Mouse (Mus musculus) liver, adult (tissue): ENCODE data around the gene Tmem80.

Experiments
- GATA4 ChIP-seq: IDR thresholded peaks from 2 replicates; pipeline ENCODE4 v1.6.1; 2014; ENCODE audit warnings: mild to moderate bottlenecking, low read length; ENCODE audit not compliant: insufficient replicate concordance

The Tmem80 gene

GRCm38 (mm10) chr7:141327469-141328372 lies at the start of gene Tmem80, which contains the start of gene Deaf1:
Gene Tmem80 (plus strand): TSS chr7:141327739.
Gene Deaf1 (minus strand): TSS chr7:141327690.
- peak; percentile 24; the same call in 1 of the 2 replicates for TF ChIP-seq GATA4

- TF ChIP-seq GATA4: no peak
Observed at GRCm38 (mm10) chr7:141278766-141279590, 48.6 kb upstream of the Tmem80 start, which contains the start of gene Sct. Gene Sct (minus strand): TSS chr7:141279133.

- no peak for TF ChIP-seq GATA4
Observed at GRCm38 (mm10) chr7:141281442-141281841, 46.1 kb upstream of the Tmem80 start.

DNA sequence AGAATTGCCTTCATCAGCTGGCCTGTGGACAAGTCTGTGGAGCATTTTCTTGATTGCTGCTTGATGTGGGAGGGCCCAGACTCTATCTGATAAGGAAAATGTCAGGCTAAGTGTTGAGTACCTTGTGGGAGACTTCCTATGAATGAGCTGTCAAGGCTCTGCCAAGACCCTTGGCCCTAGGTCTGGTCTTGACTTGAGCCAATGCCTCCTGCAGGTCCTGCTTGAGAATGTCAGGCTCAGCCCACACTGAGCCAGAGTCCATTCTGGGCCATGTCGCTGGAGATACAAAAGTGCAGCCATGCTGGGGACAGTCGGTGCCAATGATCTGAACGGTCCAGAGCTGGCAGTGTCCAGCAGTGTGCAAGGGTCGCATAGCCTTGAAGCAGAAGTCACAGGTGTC lies 44.8 kb upstream of the Tmem80 start:
- no peak for TF ChIP-seq GATA4

GRCm38 (mm10) chr7:141288042-141288441 lies 39.5 kb upstream of the Tmem80 start:
- TF ChIP-seq GATA4: no peak

DNA sequence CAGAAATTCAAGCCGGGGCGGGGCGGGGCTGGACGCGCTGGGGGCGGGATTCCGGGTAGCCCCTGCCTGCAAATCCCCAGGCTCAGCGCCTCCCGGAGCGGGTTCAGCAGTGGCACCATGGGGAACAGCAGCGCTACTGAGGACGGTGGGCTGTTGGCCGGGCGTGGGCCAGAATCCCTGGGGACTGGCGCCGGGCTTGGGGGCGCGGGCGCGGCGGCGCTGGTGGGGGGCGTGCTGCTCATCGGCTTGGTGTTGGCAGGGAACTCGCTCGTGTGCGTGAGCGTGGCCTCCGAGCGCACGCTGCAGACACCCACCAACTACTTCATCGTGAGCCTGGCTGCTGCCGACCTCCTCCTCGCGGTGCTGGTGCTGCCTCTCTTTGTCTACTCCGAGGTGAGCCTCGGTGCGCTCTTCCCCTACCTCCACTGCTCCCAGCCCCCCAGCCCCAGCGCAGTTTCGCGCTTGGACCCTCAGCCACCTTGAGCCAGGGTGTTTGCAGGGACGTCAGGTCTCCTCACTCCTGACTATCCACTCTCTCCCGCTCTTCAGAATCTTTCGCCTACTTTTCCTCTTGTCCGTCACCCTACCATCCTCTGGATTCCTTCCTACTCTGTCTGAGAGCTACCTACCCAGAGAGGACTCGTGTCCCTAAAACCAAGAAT lies 35.5 kb upstream of the Tmem80 start, which contains the start of gene Drd4:
Gene Drd4 (plus strand): TSS at position 86 of the 662 bp plus-strand sequence.
- TF ChIP-seq GATA4: no peak

GRCm38 (mm10) chr7:141292583-141293388 lies 34.8 kb upstream of the Tmem80 start:
- no peak for TF ChIP-seq GATA4

GRCm38 (mm10) chr7:141293852-141294471 lies 33.6 kb upstream of the Tmem80 start:
- no peak for TF ChIP-seq GATA4

- TF ChIP-seq GATA4: no peak
Observed at GRCm38 (mm10) chr7:141294479-141294878, 33.1 kb upstream of the Tmem80 start.

DNA sequence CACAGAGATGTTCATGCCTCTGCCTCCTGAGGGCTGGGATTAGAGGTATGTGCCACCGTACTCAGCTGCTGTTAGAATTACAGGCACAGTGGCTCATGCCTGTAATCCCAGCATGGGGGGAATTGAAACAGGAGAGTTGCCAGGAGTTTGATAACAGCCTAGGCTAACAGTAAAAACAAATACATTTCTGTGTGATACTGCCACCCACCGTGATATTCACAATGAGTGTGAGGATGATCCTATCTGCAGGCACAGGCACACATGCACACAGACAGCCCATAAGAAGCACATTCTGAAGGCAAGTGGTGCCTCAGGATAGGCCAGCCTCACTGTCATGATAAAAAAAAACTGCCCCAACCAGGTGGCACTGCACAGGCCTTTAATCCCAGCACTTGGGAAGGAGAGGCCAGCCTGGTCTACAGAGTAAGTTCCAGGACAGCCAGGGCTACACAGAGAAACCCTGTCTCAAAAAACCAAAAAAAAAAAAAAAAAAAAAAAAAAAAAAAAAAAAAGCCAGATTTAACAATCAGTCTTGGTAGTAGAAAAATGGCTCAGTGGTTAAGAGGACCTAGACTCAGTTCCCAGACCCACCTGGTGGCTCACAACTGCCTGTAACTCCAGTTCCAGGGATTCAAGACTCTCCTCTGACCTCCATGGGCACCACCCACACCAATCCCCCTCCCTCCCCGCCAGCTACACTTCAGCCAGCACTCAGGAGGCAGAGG lies 29.5 kb upstream of the Tmem80 start:
- TF ChIP-seq GATA4: no peak

DNA sequence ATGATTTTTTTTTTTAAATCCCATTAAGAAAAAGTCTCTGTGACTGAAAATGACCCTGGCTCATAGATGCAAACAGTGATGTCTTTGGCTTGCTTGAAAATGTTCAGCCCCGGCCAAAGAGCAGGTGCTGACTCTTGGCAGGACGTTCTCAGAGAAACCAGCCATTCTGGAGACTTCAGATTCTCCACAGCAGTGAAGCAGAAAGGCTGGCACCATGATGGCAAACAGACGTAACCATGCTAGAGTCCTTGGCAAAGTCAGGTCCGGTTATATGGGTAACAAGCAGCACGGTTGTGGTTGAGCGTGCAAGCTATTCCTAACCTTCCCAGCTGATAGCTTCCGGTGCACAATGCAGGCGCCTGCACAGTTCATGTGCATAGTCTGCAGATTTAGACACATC lies 28.4 kb upstream of the Tmem80 start:
- no peak for TF ChIP-seq GATA4

GRCm38 (mm10) chr7:141301386-141301785 lies 26.2 kb upstream of the Tmem80 start:
- no peak for TF ChIP-seq GATA4

DNA sequence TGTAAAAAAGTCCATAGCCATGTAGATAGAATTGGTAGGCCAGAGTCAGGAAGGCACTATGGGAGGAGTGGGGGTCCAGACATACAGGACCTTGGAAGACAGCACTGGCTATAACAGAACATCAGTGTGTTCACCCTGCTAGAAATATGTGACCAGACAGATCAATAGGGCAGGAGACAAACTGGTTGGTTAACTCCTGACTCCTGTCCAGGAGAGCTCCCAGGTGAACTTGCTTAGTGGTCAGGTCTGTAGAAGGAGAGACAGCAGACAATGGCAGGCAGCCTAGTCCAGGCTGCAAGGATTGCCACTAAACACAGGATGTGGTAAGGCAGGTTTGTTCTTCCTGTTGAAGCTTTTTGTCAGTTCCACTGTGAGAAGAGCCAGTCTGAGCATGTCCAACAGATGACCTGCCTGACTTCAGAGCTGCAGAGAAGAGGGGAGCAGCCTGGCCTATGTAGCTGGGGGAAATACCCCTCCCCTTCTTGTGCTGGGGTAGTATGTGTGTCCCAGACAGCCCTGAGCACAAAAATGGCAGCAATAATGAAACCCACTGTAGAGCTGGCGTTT lies 24.8 kb upstream of the Tmem80 start:
- TF ChIP-seq GATA4: no peak
